Mouse (Mus musculus) neural tube, embryonic 11.5 days (tissue): ENCODE measurements around the gene Amph. TPM values are rescaled to one million over a fixed set of nuclear protein-coding genes. Genes with fewer than 3 reads are reported as not detected.
A peak's percentile ranks its signal among the peaks of the same experiment; 100 is the strongest.

ENCODE experiments used
- ATAC-seq: fragments of 200-750 bp; cut with Nextera tagmentation; 2 replicates; pipeline ENCODE4 v1.8.0; 2017; ENCODE audit warnings: moderate number of reproducible peaks, mild to moderate bottlenecking, moderate TSS enrichment, moderate library complexity; ENCODE audit not compliant: insufficient read depth, low FRiP score, low TSS enrichment
- DNase-seq: peaks from one replicate; pipeline ENCODE4 v3.0.0-alpha.2; 2015; ENCODE audit warnings: low spot score
- H3K27ac ChIP-seq: fragments of 300-500 bp; sonication (generic); 2 replicates; pipeline ENCODE4 v1.5.1; 2014; ENCODE audit warnings: low read depth, mild to moderate bottlenecking, low read length
- H3K27me3 ChIP-seq: fragments of 300-500 bp; sonication (generic); 2 replicates; pipeline ENCODE4 v1.6.1; 2014; ENCODE audit warnings: mild to moderate bottlenecking, low read length, mixed read lengths; ENCODE audit not compliant: control insufficient read depth, insufficient read depth
- H3K36me3 ChIP-seq: fragments of 300-500 bp; sonication (generic); 2 replicates; pipeline ENCODE4 v1.6.1; 2014; ENCODE audit warnings: mild to moderate bottlenecking, low read length, moderate library complexity, mixed read lengths; ENCODE audit not compliant: control insufficient read depth, insufficient read depth
- H3K4me1 ChIP-seq: fragments of 300-500 bp; sonication (generic); 2 replicates; pipeline ENCODE4 v1.6.1; 2014; ENCODE audit warnings: low read length, mixed read lengths; ENCODE audit not compliant: control insufficient read depth, insufficient read depth
- H3K4me2 ChIP-seq: fragments of 300-500 bp; sonication (generic); 2 replicates; pipeline ENCODE4 v1.6.1; 2014; ENCODE audit warnings: low read depth, mild to moderate bottlenecking, moderate library complexity
- H3K4me3 ChIP-seq: fragments of 300-500 bp; sonication (generic); 2 replicates; pipeline ENCODE4 v1.5.1; 2014; ENCODE audit warnings: low read depth, low read length
- H3K9ac ChIP-seq: fragments of 300-500 bp; sonication (generic); 2 replicates; pipeline ENCODE4 v1.6.1; 2014; ENCODE audit warnings: mild to moderate bottlenecking, low read length
- H3K9me3 ChIP-seq: fragments of 300-500 bp; sonication (generic); 2 replicates; pipeline ENCODE4 v1.6.1; 2016; ENCODE audit warnings: low read length; ENCODE audit not compliant: control insufficient read depth
- WGBS: fragments of 180-500 bp; shearing (Covaris S2); extraction: QIAGEN DNeasy Blood & Tissue Kit; methylation state at CpG from one replicate; pipeline ENCODE4 v1.1.7; 2014; 5-methylcytosine and 5-hydroxymethylcytosine counted together
- polyA plus RNA-seq: library from polyadenylated mRNA; unstranded; fragments of >200 nt; fragmentation: Nextera tagmentation; extraction: Ambion mirVana; gene quantifications from 2 replicates; pipeline ENCODE4 v1.2.1, GENCODE M21; 2014

Gene Amph
- polyA plus RNA-seq, 1 experiment from 2014 or later, result 12.6 TPM

DNA sequence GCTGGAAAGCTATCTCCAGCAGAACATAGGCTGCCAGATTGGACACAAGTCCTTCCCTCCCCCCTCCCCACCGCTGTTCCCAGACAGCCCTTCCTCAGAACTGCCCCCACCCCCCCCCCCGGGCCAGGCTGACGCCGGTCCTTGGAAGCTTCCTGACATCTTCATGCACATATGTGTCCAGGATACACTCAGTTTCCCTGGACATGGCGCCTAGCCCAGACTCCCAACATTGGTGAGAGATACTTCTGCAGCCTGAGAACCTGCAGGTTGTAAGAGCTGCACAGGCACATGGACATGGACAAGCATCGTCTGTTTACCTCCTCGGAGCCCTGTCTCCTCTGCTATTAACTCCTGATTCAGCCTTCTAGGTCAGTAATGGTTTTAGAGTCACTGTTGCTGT lies 213.1 kb downstream of the Amph start:
- Histone ChIP-seq H3K9me3 (no peaks in the 10 kb centered on the region), H3K9ac (no peak overlapping the region), H3K4me2 (no peak overlapping the region), H3K4me3 (no peak overlapping the region), H3K36me3 (no peaks in the 10 kb centered on the region), H3K4me1 (no peaks in the 10 kb centered on the region), H3K27ac (no peak overlapping the region), H3K27me3 (no peaks in the 10 kb centered on the region)
- DNase-seq (no peak), ATAC-seq (no peak)
- 75% methylated on average over 6 of the region's 7 CpGs for WGBS

DNA sequence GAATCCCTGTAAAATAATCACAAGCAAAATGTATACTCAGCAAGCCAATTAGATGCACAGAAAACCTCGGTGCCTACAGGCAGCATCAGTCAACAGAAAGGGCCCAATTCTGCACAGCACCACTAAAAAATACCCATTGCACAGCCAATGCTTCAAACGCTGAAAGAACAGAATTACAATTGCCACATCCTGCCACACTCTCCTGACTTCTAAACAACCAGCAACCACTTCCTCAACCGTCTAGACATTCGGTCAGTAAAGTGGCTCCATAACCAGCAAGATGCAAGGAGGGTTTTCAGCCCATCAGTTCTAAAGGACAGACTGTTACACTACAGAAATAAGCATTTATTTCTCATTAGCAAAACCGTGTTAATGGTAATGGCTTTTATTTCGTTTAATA lies 214.1 kb downstream of the Amph start:
- Histone ChIP-seq H3K27ac (no peak overlapping the region), H3K36me3 (no peaks in the 10 kb centered on the region), H3K4me3 (no peak overlapping the region), H3K9me3 (no peaks in the 10 kb centered on the region), H3K4me2 (no peak overlapping the region), H3K27me3 (no peaks in the 10 kb centered on the region), H3K9ac (no peak overlapping the region), H3K4me1 (no peaks in the 10 kb centered on the region)
- 89% methylated on average over 6 of the region's 6 CpGs for WGBS
- ATAC-seq (no peak), DNase-seq (no peak)

DNA sequence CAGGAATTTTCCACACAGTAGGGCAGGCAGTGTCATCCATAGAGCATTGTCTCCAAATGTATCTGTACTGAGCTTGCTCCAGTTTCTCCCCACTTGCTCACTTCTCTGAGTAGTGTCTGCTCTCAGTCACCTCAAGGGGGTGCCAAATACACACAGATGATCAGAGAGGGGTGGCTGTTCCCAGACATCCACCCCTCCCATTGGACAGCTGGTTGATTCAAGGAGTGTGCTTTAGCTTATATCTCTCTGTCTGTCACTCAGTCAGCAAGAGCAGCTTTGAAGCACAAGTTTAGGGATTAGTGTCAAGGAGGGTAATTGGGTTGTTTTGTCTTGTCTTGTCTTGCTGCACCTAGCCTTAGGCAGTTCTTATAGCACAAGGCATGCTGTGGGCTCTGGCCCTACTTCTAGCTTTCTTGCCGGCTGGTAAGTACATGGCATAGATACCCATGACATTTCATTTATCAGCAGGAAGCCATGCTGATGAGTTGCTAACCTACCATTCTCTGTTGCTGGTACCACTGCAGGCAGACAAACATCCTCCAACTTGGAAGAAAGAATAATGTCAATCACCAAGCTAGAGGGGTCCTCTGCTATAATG lies 229.8 kb downstream of the Amph start:
- Histone ChIP-seq H3K9ac (no peak overlapping the region), H3K27ac (no peak overlapping the region), H3K27me3 (no peaks in the 10 kb centered on the region), H3K9me3 (no peaks in the 10 kb centered on the region), H3K4me2 (no peak overlapping the region), H3K36me3 (no peaks in the 10 kb centered on the region), H3K4me3 (no peak overlapping the region), H3K4me1 (no peaks in the 10 kb centered on the region)
- DNase-seq (peak; percentile 42), ATAC-seq (peak; percentile 73)
- 83% methylated on average over 1 of the region's 1 CpGs for WGBS

DNA sequence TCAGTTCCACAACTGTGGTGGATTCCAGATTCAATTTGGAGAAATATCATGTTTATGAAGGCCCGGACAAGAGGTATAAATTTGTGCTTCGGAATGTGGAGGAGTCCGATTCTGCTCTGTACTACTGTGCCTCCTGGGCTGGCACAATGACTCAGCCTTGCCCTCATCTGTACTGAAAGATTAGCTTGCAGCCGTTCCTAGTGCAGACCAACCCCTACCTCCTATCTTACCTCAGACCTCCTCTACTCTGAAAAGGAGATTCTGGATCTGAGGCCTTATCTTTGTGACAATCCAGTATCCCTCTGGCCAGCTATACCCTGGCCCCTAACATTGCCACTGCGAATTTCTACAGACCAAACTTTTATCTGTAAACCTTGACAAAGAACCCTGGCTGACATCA lies 230.3 kb downstream of the Amph start:
- H3K27ac ChIP-seq, result no peak overlapping the region
- no peaks in the 10 kb centered on the region for H3K36me3 ChIP-seq
- WGBS, result 92% methylated on average over 5 of the region's 5 CpGs
- H3K4me1 ChIP-seq, result no peaks in the 10 kb centered on the region
- no peak overlapping the region for H3K4me2 ChIP-seq
- ATAC-seq (no peak), DNase-seq (no peak)
- no peaks in the 10 kb centered on the region for H3K27me3 ChIP-seq
- H3K4me3 ChIP-seq, result no peak overlapping the region
- no peaks in the 10 kb centered on the region for H3K9me3 ChIP-seq
- no peak overlapping the region for H3K9ac ChIP-seq

GRCm38 (mm10) chr13:19182259-19182658 lies 234.3 kb downstream of the Amph start:
- WGBS, result 81% methylated on average over 8 of the region's 8 CpGs
- Histone ChIP-seq H3K36me3 (no peaks in the 10 kb centered on the region), H3K27me3 (no peaks in the 10 kb centered on the region), H3K4me2 (no peak overlapping the region), H3K4me3 (no peak overlapping the region), H3K4me1 (no peaks in the 10 kb centered on the region), H3K9ac (no peak overlapping the region), H3K27ac (no peak overlapping the region), H3K9me3 (no peaks in the 10 kb centered on the region)
- ATAC-seq (no peak), DNase-seq (no peak)

DNA sequence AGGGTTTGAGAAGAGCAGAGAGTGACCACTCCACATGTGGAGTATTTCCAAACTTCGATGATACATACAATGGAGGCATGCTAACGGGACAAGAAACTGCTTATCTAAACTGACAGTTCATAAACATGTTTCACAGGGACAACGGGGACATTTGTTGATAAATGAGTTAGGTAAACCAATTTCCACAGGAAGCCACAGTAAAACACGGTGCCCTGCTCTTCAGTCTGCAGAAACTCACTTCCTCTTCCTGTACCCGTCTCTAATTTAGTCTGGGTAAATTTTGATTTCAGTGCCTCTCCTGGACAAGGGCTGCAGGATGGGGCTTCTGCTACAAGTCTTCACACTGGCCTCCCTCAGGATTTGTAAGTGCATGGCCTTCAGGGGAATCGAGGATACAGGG lies 242.0 kb downstream of the Amph start:
- ATAC-seq, result no peak
- no peak overlapping the region for H3K9ac ChIP-seq
- H3K4me3 ChIP-seq, result no peak overlapping the region
- H3K27ac ChIP-seq, result no peak overlapping the region
- H3K36me3 ChIP-seq, result no peaks in the 10 kb centered on the region
- 78% methylated on average over 6 of the region's 6 CpGs for WGBS
- no peak overlapping the region for H3K4me2 ChIP-seq
- H3K9me3 ChIP-seq, result no peaks in the 10 kb centered on the region
- no peak for DNase-seq
- no peaks in the 10 kb centered on the region for H3K27me3 ChIP-seq
- no peaks in the 10 kb centered on the region for H3K4me1 ChIP-seq

DNA sequence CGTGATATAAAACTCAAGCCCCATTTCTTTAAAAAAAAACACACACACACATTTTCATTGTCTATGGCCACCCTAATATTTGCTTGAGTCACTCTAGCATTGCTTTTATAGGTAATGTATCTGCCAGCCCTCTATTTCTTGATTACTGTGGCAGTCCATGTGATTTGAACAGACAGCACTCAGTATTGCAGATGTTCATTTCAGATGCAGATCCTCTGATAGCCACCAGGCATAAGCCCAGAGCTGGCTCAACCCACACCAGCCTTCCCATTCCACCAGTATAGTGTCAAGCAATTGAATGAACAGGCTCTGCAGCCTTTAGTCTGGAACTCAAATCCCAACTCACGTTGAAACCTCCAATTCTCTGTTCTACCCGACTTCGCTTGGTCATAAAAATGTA lies 246.8 kb downstream of the Amph start:
- Histone ChIP-seq H3K4me3 (no peak overlapping the region), H3K4me2 (no peak overlapping the region), H3K9me3 (no peaks in the 10 kb centered on the region), H3K27ac (no peak overlapping the region), H3K36me3 (no peaks in the 10 kb centered on the region), H3K27me3 (no peaks in the 10 kb centered on the region), H3K9ac (no peak overlapping the region), H3K4me1 (no peaks in the 10 kb centered on the region)
- 86% methylated on average over 4 of the region's 4 CpGs for WGBS
- DNase-seq (no peak), ATAC-seq (no peak)

- ATAC-seq (no peak), DNase-seq (no peak)
- Histone ChIP-seq H3K4me2 (no peak overlapping the region), H3K27me3 (no peaks in the 10 kb centered on the region), H3K27ac (no peak overlapping the region), H3K36me3 (no peaks in the 10 kb centered on the region), H3K9me3 (no peaks in the 10 kb centered on the region), H3K9ac (no peak overlapping the region), H3K4me1 (no peaks in the 10 kb centered on the region), H3K4me3 (no peak overlapping the region)
- WGBS, result 68% methylated on average over 1 of the region's 1 CpGs
Observed at GRCm38 (mm10) chr13:19195456-19195855, 247.5 kb downstream of the Amph start.
